Mouse (Mus musculus): ENCODE measurements around the gene Gas7.

DNA sequence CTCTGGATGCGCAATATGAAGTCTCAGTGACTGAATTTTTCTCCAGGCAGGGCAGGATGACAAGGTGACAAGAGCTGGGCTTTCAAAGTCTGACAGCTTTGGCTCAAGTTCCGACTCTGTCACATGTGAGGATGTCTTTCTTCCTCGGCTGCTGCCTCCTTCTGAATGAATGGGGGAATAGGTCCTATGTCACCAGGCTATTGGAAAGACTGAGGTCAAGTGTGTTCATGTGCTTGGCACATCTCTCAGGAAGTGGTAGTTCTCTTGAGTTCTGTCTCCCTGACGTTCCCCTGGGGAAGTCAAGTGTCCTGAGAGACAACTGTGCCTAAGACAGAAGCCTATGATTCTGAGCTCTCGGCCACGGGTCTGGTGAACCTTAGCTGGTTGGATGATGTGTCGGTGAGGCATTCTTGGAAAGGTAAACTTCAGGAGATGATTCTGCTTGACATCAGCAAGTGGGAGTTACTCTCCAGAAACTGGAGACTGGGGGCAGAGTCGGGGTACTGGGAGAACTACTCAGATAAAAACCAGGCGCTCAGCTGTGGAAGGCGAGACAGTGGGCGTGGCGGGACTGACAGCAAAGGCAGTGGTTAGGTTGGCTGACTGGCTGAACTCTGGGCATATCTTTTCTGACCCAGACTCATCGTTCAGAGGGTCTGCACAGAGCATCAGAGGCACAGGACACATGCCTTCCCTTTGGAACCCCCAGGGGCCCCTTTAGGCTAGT lies 94.7 kb downstream of the Gas7 start:
- TF ChIP-seq GATA1 (IDR thresholded peaks at IDR 0.05; ENCODE audit: borderline replicate concordance, low read length) = no peak
- no peak for TF ChIP-seq CTCF (IDR thresholded peaks at IDR 0.05; ENCODE audit: low read depth, low read length)

Data from G1E (cell line).